Mouse (Mus musculus): ENCODE measurements around the gene Tmem132e. TPM values are rescaled to one million over a fixed set of nuclear protein-coding genes. Genes with fewer than 3 reads are reported as not detected.

The Tmem132e gene
- total and polyA plus RNA-seq, 2 experiments: 1.4 to 2.1 TPM

DNA sequence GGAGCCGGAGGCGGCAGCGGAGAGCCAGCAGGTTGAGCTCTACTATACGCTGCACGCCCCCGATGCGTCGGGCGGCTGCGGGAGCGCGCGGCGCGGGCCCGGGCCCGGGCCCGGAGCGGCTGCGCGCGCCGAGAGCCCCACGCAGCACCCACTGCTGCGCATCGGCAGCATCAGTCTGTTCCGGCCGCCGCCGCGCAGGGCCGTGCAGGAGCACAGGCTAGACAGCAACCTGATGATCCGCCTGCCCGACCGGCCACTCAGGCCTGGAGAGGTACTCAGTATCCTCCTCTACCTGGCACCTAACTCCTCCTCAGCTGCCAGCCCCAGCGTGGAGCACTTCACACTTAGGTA, 46.1 kb downstream of the Tmem132e start:
- H3K27ac ChIP-seq (replicated peaks; ENCODE audit: insufficient read depth, low read depth, low read length): no peak overlapping the region
- H3K27me3 ChIP-seq (ENCODE audit: control insufficient read depth, insufficient read depth, low read length): peaks cover 8% of the 10 kb centered on the region; the same call in 1 of the 2 replicates
- H3K9ac ChIP-seq (ENCODE audit: low read depth, low read length): no peak overlapping the region
- WGBS: 25% methylated on average over 36 of the region's 36 CpGs
- TF ChIP-seq POLR2A (IDR thresholded peaks at IDR 0.05; ENCODE audit: extremely low read depth, insufficient read depth, low read length): no peak
- no peak for TF ChIP-seq CTCF (IDR thresholded peaks at IDR 0.05; ENCODE audit: low read depth, low read length)
- H3K4me3 ChIP-seq (ENCODE audit: insufficient read depth, low read depth, low read length): no peak overlapping the region
- H3K79me2 ChIP-seq (ENCODE audit: control insufficient read depth, insufficient read depth, low read length): no peaks in the 10 kb centered on the region
- no peaks in the 10 kb centered on the region for H3K36me3 ChIP-seq (ENCODE audit: control insufficient read depth, insufficient read depth, low read length)
- DNase-seq (ENCODE audit: extremely low read depth, low read depth, low spot score): no peak
- no peaks in the 10 kb centered on the region for H3K4me1 ChIP-seq (ENCODE audit: control insufficient read depth, insufficient read depth, low read length)

DNA sequence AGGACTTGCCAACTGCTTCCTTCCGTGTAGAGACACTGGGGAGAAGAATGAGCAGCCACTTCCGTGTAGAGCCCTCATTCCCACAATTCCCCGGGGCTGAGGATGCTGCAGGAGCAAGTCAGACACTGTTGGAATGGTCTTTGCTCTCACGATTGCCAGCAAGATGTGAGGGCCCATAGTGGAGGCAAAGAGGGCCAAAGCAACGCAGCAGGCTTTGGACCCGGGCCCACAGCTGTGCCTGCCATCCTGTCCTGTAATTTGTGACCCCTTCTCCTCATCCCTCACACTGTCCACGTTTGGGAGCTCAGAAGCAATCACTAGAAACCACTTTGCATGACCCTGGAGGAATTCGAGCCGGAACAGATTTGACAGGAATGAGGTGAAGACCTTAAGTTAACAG, 59.8 kb downstream of the Tmem132e start:
- no peaks in the 10 kb centered on the region for H3K4me1 ChIP-seq (ENCODE audit: control insufficient read depth, insufficient read depth, low read length)
- H3K79me2 ChIP-seq (ENCODE audit: control insufficient read depth, insufficient read depth, low read length): no peaks in the 10 kb centered on the region
- TF ChIP-seq CTCF (IDR thresholded peaks at IDR 0.05; ENCODE audit: low read depth, low read length): no peak
- TF ChIP-seq POLR2A (IDR thresholded peaks at IDR 0.05; ENCODE audit: extremely low read depth, insufficient read depth, low read length): no peak
- no peaks in the 10 kb centered on the region for H3K36me3 ChIP-seq (ENCODE audit: control insufficient read depth, insufficient read depth, low read length)
- 55% methylated on average over 9 of the region's 9 CpGs for WGBS
- H3K9ac ChIP-seq (ENCODE audit: low read depth, low read length): no peak overlapping the region
- DNase-seq (ENCODE audit: extremely low read depth, low read depth, low spot score): no peak
- no peaks in the 10 kb centered on the region for H3K27me3 ChIP-seq (ENCODE audit: control insufficient read depth, insufficient read depth, low read length)
- H3K27ac ChIP-seq (replicated peaks; ENCODE audit: insufficient read depth, low read depth, low read length): no peak overlapping the region
- H3K4me3 ChIP-seq (ENCODE audit: insufficient read depth, low read depth, low read length): no peak overlapping the region

DNA sequence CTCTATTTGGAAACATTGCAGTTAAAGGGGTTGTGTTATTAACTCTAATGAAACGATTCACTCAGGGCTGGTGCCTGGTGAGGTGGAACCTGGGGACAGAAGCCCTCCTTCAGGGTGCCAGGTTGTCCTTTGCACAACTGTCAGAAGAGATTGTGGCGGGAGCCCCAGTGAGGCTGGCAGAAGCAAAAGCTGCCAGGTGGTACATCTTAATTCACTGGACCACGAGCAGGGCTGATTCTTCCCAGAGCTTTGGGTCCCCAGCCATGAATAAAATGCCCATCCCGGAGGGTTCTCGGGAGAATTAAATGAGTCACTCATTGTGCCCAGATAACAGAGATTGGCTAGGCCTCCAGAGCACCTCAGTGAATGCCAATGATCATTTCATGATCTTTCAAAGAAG, 63.8 kb downstream of the Tmem132e start:
- Histone ChIP-seq H3K27ac (replicated peaks; ENCODE audit: insufficient read depth, low read depth, low read length) (no peak overlapping the region), H3K79me2 (ENCODE audit: control insufficient read depth, insufficient read depth, low read length) (no peaks in the 10 kb centered on the region), H3K9ac (ENCODE audit: low read depth, low read length) (no peak overlapping the region), H3K36me3 (ENCODE audit: control insufficient read depth, insufficient read depth, low read length) (no peaks in the 10 kb centered on the region), H3K4me3 (ENCODE audit: insufficient read depth, low read depth, low read length) (no peak overlapping the region), H3K4me1 (ENCODE audit: control insufficient read depth, insufficient read depth, low read length) (no peaks in the 10 kb centered on the region), H3K27me3 (ENCODE audit: control insufficient read depth, insufficient read depth, low read length) (no peaks in the 10 kb centered on the region)
- TF ChIP-seq POLR2A (IDR thresholded peaks at IDR 0.05; ENCODE audit: extremely low read depth, insufficient read depth, low read length) (no peak), CTCF (IDR thresholded peaks at IDR 0.05; ENCODE audit: low read depth, low read length) (no peak)
- DNase-seq (ENCODE audit: extremely low read depth, low read depth, low spot score): no peak
- WGBS: 68% methylated on average over 5 of the region's 5 CpGs

DNA sequence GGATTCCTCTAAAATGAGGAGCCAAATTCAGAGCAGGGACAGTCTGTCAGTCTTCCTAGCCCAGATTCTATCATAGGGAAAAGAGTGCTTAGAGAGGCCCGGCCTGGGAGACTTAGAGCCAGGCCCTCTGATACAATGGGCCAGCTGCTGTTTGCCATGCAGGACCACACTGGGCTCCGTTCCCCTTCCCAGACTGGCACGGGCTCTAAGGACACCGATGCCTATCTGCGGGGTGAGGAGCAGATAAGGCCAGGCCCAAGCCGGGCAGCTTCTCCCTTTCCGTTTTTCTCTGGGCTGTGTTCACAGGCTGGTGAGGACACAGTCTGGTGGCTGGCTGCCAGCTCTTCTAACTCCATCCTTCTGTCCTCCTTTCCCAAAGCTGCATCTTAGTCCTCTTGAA, 64.5 kb downstream of the Tmem132e start:
- WGBS: 51% methylated on average over 7 of the region's 7 CpGs

DNA sequence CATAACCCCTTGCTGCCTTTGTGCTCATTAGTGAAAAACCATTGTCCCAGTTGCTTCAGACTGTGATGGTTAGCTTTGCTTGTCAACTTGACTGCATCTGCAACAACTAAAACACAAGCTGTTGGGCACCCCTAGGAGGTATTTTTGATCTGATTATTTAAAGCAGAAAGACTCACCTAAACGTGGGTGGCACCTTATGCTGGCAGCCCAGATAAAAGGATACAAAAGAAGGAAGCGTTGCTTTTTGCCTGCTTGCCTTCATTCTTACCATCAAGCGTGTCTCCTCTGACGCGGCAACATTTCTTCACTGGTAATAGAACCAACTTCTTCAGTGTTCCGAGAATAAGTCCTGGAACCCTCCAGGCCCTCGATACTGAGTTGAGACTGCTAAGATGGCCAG, 72.6 kb downstream of the Tmem132e start:
- TF ChIP-seq POLR2A (IDR thresholded peaks at IDR 0.05; ENCODE audit: extremely low read depth, insufficient read depth, low read length) (no peak), CTCF (IDR thresholded peaks at IDR 0.05; ENCODE audit: low read depth, low read length) (no peak)
- no peaks in the 10 kb centered on the region for H3K4me1 ChIP-seq (ENCODE audit: control insufficient read depth, insufficient read depth, low read length)
- no peaks in the 10 kb centered on the region for H3K27me3 ChIP-seq (ENCODE audit: control insufficient read depth, insufficient read depth, low read length)
- no peak for DNase-seq (ENCODE audit: extremely low read depth, low read depth, low spot score)
- 81% methylated on average over 7 of the region's 7 CpGs for WGBS
- H3K36me3 ChIP-seq (ENCODE audit: control insufficient read depth, insufficient read depth, low read length): no peaks in the 10 kb centered on the region
- H3K79me2 ChIP-seq (ENCODE audit: control insufficient read depth, insufficient read depth, low read length): no peaks in the 10 kb centered on the region
- H3K9ac ChIP-seq (ENCODE audit: low read depth, low read length): no peak overlapping the region
- H3K4me3 ChIP-seq (ENCODE audit: insufficient read depth, low read depth, low read length): no peak overlapping the region
- no peak overlapping the region for H3K27ac ChIP-seq (replicated peaks; ENCODE audit: insufficient read depth, low read depth, low read length)

More for the DNA sequence above, 64.5 kb downstream of the Tmem132e start:
- Histone ChIP-seq H3K4me3 (ENCODE audit: insufficient read depth, low read depth, low read length) (no peak overlapping the region), H3K27ac (replicated peaks; ENCODE audit: insufficient read depth, low read depth, low read length) (no peak overlapping the region), H3K79me2 (ENCODE audit: control insufficient read depth, insufficient read depth, low read length) (no peaks in the 10 kb centered on the region), H3K36me3 (ENCODE audit: control insufficient read depth, insufficient read depth, low read length) (no peaks in the 10 kb centered on the region), H3K4me1 (ENCODE audit: control insufficient read depth, insufficient read depth, low read length) (no peaks in the 10 kb centered on the region), H3K9ac (ENCODE audit: low read depth, low read length) (no peak overlapping the region), H3K27me3 (ENCODE audit: control insufficient read depth, insufficient read depth, low read length) (no peaks in the 10 kb centered on the region)
- DNase-seq (ENCODE audit: extremely low read depth, low read depth, low spot score): no peak
- TF ChIP-seq CTCF (IDR thresholded peaks at IDR 0.05; ENCODE audit: low read depth, low read length) (no peak), POLR2A (IDR thresholded peaks at IDR 0.05; ENCODE audit: extremely low read depth, insufficient read depth, low read length) (no peak)

DNA sequence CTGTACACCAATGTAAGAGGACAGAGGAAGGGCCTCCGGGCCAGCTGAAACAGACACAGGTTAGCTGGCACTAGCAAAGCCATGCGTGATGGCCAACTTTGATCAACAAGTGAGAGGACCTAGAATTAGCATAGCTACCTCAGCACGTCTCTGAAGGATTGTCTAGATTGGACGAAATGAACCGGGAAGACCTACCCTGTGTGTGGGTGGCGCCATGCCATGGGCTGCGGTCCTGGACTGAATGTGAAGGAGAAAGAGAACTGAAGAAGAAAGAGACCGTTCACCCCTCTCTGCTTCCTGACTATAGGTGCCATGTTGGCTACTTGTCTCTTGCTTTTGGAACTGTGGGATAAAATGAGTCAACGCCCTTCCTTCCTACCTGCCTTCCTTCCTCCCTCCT, 76.8 kb downstream of the Tmem132e start:
- no peak overlapping the region for H3K4me3 ChIP-seq (ENCODE audit: insufficient read depth, low read depth, low read length)
- H3K27ac ChIP-seq (replicated peaks; ENCODE audit: insufficient read depth, low read depth, low read length): no peak overlapping the region
- no peaks in the 10 kb centered on the region for H3K4me1 ChIP-seq (ENCODE audit: control insufficient read depth, insufficient read depth, low read length)
- H3K79me2 ChIP-seq (ENCODE audit: control insufficient read depth, insufficient read depth, low read length): no peaks in the 10 kb centered on the region
- H3K9ac ChIP-seq (ENCODE audit: low read depth, low read length): no peak overlapping the region
- no peaks in the 10 kb centered on the region for H3K36me3 ChIP-seq (ENCODE audit: control insufficient read depth, insufficient read depth, low read length)
- H3K27me3 ChIP-seq (ENCODE audit: control insufficient read depth, insufficient read depth, low read length): no peaks in the 10 kb centered on the region
- no peak for TF ChIP-seq POLR2A (IDR thresholded peaks at IDR 0.05; ENCODE audit: extremely low read depth, insufficient read depth, low read length)
- no peak for TF ChIP-seq CTCF (IDR thresholded peaks at IDR 0.05; ENCODE audit: low read depth, low read length)
- DNase-seq (ENCODE audit: extremely low read depth, low read depth, low spot score): no peak
- 91% methylated on average over 9 of the region's 9 CpGs for WGBS

Data from liver, adult 2 months (tissue).